Mouse (Mus musculus) ovary, adult 18-20 months (tissue): ENCODE results near the gene BC049352.

Source experiments
- DNase-seq: peaks from one replicate; pipeline ENCODE4 v3.0.0; 2022; ENCODE audit warnings: low spot score, mixed read lengths

The BC049352 gene

DNA sequence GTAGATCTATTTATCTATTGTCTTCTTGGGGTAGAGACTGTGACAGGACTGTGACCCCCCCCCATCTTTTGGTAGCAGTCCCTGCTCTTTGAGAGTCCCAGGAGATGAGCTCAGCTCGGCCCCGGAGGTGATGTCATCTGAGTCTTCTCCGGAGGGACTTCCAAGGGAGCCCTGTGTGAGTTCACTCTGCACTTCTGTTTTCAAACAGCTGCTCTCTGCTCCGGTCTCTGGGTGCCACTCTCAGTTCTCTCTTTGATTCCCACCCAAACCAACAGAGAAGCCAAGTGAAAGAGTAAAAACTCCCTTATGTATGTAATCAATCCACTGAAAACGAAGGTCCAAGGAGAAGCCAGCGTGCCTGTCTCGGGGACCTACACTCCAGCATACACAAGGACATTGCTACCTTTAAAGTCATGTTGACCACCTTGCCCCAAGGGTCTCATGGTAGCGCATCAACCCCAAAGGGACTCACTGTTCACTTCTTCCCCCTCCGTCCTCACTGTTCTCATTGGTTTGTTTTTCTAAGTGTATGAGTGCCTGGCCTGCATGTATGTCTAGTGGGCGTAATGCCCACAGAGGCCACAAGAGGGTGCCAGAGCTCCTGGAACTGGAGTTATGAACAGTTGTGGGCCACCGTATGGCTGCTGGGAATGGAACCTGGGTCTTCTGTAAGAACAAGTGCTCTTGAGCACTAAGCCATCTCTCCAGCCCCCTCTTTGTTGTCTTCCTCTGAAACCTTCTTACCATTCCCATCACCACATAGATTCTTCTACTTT, 117.6 kb downstream of the BC049352 start:
- DNase-seq, result no peak
